Mouse (Mus musculus): ENCODE results near the gene Stkld1.

Gene Stkld1

DNA sequence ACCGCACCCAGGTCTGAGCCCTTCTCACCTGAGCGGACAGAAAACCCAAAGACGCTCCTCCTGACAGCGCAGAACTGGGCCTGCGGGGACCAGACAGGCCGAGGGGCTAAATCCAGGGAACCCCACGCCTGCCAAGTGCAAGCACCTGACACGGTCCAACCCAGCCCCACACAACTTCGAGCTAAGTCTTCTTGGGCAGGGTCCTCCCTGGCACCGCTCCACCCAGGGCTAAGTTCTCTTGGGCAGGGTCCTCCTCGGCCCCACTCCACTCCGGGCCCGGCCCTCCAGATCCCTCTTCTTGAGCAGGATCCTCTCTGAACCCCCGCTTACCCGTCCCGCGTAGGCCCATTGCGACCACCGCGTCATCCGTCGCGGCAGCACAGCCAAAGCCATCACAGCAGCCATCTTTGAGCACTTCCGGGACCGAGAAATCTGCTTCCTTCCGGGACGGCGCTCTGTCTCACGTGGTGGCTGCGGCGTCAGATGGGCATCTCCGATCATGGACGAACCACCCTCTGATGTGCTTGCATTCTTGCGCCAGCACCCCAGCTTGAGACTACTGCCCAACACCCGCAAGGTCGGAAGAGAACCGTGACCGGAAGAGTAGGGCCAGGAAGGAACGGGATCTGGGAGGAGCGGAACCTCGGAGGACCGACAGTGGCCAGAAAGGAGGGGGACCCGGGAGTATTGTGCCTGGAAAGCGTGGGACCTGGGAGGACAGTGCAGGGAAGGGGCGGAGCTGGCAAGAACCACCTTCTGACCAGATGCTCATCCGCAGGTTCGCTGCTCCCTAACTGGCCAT lies 17.7 kb upstream of the Stkld1 start, which contains the start of the genes Surf2 and Surf1:
Gene Surf2, plus strand, starts transcription at position 441 of the 802 bp plus-strand sequence.
Gene Surf1, minus strand, starts transcription at position 604 of the 802 bp plus-strand sequence.
- peak; percentile 74 for DNase-seq (ENCODE audit: low read depth, low spot score)

DNA sequence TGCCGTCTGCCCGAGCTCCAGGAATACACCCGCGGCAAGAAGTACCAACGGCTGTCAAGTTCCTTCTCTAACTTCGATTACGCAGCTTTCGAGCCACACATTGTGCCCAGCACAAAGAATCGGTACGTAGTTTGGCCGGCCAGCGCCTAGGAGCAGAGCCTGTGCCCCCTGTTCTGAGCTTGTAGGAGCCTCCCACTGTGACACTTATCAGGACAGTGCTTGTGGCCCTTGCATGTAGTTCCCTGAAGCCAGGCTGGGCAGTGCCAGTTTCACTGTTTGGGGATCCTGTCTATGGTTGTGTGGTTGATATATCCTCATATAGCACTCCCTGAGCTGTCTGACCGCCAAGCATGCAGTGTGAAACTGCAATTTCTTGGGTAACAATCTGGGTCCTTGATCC lies 17.1 kb upstream of the Stkld1 start:
- no peak for DNase-seq (ENCODE audit: low read depth, low spot score)

DNA sequence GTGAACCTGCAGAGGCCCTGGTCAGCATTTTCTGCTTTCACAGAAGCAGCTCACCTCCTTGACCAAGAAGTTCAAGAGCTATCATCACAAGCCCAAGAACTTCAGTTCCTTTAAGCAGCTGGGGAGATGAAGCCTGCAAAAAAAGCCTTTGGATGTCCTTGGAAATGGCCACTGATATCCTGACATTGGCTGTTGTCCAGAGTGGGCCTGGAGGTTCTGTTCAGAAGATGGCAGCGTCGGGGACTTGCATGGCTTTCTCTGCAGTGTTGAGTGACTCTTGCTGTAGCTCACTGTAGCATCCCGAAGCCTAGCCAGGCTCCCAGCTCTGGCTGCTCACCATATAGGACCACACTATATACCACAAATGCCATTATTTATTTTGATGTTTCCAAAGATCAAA lies 14.2 kb upstream of the Stkld1 start:
- no peak for DNase-seq (ENCODE audit: low read depth, low spot score)

GRCm38 (mm10) chr2:26920190-26920855 lies 13.5 kb upstream of the Stkld1 start:
- DNase-seq (ENCODE audit: low read depth, low spot score), result no peak

GRCm38 (mm10) chr2:26921784-26922183 lies 12.1 kb upstream of the Stkld1 start:
- DNase-seq (ENCODE audit: low read depth, low spot score), result no peak

DNA sequence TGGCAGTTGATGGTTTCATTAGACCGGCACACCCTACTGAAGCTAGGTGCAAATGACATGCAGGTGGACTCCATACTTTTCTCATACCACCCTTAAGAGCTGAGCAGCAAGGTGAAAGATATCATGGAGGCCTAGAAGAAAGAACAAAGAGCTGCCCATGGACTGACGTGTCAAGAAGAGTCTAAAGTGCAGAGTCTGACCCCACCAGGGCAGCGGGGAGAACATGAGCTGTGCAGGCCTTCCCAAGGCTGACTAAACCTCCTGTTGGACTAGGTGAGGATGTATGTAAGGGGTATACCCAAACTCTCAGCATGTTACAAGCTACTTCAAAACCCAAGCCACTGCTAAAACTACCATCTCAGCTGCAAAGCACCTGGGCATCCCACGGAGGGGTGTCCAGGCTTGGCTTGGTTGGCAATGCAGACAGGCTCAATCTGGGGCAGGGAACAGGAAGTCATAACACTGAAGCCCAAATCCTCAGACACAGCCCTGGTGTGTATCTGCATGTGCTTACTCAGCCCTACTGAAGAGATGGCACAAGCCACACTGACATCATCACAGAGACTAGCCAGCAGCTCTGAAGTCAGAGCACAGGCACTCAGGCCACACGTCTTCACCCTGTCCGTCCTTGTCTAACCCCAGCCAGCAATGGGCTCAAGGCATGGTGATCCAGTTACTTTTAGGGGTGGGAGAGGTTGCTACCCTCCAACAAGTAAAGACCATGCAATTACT lies 5.9 kb upstream of the Stkld1 start:
- no peak for DNase-seq (ENCODE audit: low read depth, low spot score)

GRCm38 (mm10) chr2:26930390-26930789 lies 3.5 kb upstream of the Stkld1 start:
- DNase-seq (ENCODE audit: low read depth, low spot score), result peak; percentile 60

DNA sequence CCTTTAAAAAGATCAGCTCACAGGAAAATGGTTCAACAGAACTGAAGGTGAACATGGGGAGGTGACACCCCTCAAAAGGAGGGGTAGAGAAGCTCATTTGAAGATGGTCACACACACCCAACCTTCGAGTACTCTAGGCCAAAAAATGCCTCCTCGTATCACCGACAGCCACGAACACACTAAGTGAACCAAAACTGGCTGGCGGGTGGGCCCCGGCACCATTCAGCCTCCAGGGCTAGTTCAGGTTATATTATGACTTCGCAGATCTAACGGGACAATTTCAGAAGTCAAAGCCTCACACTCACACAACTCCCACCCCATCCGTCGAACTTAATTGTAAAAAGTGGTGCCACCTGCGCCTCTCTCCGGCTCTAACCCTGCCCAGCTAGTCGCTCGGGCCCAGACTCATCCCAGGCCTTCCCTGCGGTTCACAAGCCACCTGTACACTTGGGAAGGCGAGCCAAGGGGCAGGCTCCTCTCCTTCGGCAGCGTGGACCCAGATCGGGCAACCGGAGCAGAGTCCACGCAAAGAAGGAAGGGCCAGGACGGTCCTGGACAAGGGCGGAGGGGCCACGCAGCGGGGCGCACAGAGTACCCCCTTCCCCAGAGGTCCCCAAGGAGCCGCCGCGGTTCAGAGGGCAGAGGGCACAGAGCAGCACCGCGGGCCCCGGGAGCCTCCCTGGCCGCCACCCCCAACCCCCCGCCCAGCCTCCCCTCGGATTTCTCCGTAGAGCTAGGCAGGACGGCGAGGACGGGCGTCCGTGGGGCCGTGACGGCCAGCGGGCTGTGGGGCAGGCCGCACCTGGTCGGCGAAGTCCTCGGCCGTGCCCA lies 1.2 kb upstream of the Stkld1 start:
- DNase-seq (ENCODE audit: low read depth, low spot score), result no peak

GRCm38 (mm10) chr2:26935286-26935685 lies 1.4 kb downstream of the Stkld1 start:
- DNase-seq (ENCODE audit: low read depth, low spot score), result no peak

DNA sequence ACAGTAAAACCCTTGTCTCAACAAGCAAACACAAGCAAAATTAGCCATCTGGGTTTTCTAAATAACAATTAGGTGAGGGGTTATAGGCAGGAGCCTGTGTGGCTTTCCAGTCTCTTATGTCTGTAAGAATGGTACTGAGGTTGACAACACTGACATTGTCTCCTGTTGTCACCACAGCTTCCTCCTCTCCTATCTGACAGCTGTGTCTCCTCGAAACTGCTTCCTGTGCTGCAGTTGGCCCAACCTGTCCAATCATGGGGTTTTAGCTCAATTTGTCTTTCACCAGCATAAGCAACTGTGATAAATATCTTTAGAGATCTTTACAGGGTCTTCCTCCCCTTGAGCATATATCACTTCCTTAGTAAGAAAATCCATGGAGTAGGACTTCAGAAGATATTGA lies 2.6 kb downstream of the Stkld1 start:
- no peak for DNase-seq (ENCODE audit: low read depth, low spot score)

DNA sequence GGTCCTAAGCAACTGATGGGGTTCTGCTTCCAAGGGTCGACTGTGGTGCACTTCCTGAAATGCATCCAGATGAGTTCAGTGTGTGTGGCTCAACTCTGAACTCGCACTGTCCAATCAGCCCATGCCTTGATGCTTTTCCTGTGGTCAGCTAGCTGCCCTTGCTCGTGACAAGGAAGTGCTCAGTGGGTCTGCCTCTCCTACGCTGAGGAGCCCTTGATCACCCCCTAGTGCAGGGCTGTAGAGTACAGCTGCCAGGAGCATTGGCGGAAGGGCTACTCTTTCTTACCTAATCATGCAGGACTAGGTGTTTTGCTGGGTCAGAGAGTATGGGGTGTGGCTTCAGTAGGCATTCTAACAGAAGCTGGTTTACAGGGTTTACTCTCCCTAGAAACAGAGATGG lies 7.7 kb downstream of the Stkld1 start:
- no peak for DNase-seq (ENCODE audit: low read depth, low spot score)

GRCm38 (mm10) chr2:26943253-26943652 lies 9.4 kb downstream of the Stkld1 start:
- no peak for DNase-seq (ENCODE audit: low read depth, low spot score)

DNA sequence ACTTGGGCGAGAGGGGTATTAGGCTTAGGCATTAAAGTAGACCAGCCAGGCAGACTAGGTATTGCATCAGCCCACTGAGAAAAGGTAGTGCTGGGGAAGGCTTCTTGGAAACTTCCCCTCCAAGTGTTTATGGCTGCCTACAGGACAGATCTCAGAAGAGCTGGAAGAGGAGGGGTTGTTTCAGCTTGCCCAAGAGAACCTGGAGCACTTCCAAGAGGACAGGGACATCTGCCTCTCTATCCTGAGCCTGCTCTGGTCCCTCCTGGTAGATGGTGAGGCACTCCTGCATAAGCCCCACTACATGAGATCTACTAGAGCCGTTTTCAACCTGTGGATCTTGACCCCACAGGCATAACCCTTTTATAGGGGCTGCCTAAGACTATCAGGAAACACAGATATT lies 16.6 kb downstream of the Stkld1 start:
- no peak for DNase-seq (ENCODE audit: low read depth, low spot score)

GRCm38 (mm10) chr2:26951346-26951905 lies 17.6 kb downstream of the Stkld1 start:
- DNase-seq (ENCODE audit: low read depth, low spot score), result no peak

DNA sequence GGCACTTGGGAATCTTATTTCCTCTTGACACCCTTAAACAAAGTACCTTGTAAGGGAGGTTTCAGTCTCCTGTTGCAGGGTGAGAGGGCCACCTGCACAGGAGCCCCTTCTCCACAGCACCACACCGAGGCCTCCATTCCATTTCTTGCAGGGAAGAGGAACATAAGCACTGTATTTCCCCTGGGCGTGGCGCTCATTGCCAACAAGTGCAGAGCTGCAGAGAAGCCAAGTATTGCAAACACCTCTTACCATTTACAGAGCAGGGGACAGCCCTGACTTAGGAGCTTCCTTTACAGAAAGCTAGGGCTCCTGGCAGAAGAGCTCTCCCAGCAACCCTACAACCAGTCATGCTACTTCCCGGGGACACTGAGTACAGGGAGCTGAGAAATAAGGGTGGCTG lies 18.3 kb downstream of the Stkld1 start:
- DNase-seq (ENCODE audit: low read depth, low spot score), result no peak

DNA sequence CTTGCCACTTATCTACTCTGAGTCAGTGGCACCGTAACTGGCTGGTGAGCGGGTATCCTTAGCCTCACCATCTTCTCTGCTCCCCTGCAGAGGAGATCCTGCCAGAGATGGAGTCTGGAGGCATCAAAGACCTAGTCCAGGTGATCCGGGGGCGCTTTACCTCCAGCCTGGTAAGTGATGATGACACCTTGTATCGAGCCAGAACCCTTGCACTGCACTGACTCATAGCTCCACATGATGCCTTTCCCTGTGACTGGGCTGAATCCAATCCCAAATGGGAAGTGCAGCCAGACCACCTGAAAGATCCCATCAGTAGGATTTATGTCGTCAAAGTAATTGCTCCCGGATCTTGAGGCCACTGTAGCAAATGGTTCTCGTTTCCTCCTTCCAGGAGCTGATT lies 19.0 kb downstream of the Stkld1 start:
- no peak for DNase-seq (ENCODE audit: low read depth, low spot score)

- no peak for DNase-seq (ENCODE audit: low read depth, low spot score)
These were observed 21.0 kb downstream of the Stkld1 start for GRCm38 (mm10) chr2:26954735-26955395.

- DNase-seq (ENCODE audit: low read depth, low spot score), result no peak
These were observed 23.1 kb downstream of the Stkld1 start for GRCm38 (mm10) chr2:26956811-26957487.

DNA sequence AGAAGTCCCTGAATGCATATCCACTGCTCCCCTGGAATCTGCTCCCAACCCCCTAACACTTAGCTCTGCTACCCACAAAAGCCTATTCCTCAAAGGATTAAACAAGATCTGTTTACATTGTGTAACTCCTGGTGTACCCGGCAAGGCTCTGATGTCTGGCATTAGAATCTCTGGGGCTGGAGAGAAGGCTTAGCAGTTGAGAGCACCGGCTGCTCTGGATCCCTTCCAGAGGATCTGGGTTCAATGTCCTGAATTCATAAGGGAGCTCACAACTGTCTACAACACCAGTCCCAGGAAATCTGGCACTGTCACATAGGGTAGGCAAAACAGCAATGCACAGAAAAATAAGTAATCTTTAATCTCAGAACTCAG lies 23.6 kb downstream of the Stkld1 start:
- no peak for DNase-seq (ENCODE audit: low read depth, low spot score)

DNA sequence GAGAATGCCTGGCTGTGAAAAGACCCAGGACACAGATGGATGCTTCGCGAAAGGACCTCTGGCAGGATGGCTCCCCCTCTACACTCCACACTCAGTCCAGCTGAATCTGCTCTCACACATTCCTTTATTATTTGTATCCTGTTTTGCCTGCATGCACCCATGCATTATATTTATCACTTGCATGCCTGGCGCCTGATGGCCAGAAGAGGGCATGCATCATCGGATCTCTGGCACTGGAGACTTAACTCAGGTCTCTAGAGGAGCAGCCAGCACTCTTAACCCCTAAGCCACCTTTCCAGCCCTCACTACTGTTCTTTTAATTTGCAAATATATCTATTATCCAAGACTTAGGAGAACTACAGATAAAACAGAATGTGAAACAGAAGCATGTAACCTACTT lies 26.9 kb downstream of the Stkld1 start:
- DNase-seq (ENCODE audit: low read depth, low spot score), result no peak
